Mouse (Mus musculus) CD4-positive, CD25-positive, alpha-beta regulatory T cell, adult 2 months (primary cell): ENCODE data around the gene Nfkb2.

ENCODE experiments used
- DNase-seq: peaks from one replicate; pipeline ENCODE4 v3.0.0-alpha.2; 2012; ENCODE audit warnings: low read depth, low spot score

Gene Nfkb2

DNA sequence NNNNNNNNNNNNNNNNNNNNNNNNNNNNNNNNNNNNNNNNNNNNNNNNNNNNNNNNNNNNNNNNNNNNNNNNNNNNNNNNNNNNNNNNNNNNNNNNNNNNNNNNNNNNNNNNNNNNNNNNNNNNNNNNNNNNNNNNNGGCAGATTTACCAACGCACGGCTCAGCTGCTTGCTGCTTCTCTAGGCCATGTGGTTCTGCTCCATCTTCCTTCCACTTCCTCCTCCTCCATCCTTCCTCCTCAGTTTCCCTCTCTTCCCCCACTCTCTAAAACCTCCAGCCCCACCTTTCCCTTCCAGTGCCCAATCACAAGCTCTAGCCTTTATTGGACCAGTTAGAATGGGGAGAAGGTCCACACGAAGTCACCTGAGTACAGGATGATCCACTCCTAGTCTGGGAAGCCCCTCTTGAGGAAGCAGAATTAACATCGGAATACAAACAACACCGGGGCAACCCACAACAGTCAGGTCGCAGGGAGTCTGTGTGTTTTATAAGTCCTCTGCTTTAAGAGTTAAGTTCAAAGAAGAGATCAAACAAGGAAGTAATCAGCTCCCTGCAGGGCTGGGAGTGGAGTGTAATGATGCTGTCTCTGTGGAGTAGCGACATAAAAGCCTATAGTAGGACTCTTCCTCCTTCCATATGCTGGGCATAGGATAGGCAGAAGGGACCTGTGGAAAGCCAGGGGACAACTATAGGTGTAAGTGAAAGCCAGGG lies 40.7 kb downstream of the Nfkb2 start:
- no peak for DNase-seq

- no peak for DNase-seq
Observed at GRCm38 (mm10) chr19:46347146-46347545, 43.0 kb downstream of the Nfkb2 start.

GRCm38 (mm10) chr19:46347936-46348668 lies 44.0 kb downstream of the Nfkb2 start:
- no peak for DNase-seq

DNA sequence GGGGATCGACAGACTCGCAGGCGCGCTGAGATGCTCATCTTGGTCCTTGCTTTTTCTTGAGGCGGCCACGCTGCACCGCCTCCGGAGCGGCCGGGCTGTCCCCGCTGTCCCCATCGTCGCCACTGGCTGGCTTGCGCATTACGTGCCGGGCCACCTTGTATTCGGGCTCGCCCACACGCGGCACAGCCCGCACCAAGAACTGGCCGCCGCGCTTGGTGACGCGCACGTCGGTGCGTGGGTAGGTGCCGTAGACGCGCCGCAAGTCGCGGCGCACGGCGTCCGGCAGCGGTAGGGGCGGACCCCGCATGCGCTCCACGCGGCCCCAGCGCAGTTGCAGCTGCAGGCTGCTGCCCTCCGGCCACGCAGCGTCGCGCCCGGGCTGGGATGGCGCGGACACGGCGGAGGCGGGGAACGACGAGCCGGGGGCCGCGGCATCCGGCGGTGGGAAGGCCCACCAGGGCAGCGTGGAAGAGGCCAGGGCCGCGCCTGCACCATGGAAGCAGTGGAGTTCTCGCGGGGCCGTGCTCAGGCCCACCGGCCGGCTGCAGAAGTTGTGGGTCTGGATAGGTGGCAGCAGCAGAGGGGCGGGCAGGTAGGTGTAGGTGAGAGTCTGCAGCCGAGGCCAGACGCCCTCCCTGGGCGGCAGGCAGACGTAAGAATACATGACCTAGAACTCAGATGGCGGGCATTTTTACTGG lies 44.8 kb downstream of the Nfkb2 start:
- peak; percentile 88 for DNase-seq

- no peak for DNase-seq
Observed at GRCm38 (mm10) chr19:46349550-46349949, 45.4 kb downstream of the Nfkb2 start.

- no peak for DNase-seq
Observed at GRCm38 (mm10) chr19:46350168-46350932, 46.2 kb downstream of the Nfkb2 start, which contains the start of gene 2310034G01Rik. 2310034G01Rik (minus strand) TSS chr19:46350302.

DNA sequence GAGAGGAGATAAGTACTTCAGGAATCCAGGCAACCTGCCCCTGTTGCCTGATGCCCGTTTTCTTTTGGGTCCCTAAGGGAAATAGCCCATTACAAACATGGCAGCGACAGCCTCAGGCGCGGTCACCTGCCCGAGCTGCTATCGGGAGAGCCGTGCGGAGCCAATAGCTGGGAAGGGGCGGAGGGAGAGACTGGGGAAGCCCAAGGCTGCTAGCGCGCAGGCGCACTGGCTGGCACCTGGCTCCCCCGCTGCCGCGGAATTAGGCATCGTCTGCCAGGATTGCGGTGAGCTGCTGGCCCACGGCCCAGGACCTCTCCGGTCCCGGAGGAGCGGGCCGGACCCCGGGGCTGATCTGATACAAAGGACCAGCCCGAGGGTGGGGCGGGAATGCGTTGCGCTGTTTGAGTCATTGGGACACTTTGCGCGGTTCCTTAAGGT lies 52.6 kb downstream of the Nfkb2 start:
- peak; percentile 92 for DNase-seq

GRCm38 (mm10) chr19:46357344-46358280 lies 53.5 kb downstream of the Nfkb2 start:
- no peak for DNase-seq

- no peak for DNase-seq
Observed at GRCm38 (mm10) chr19:46358381-46358780, 54.3 kb downstream of the Nfkb2 start.
